Mouse (Mus musculus) heart, postnatal 0 days (tissue): ENCODE results near the gene Ccdc149.

Experiments used
- CTCF ChIP-seq: IDR thresholded peaks from 2 replicates; pipeline ENCODE4 v1.5.1; 2016; ENCODE audit warnings: antibody characterized with exemption, control low read depth, low read depth
- EP300 ChIP-seq: IDR thresholded peaks from 2 replicates; pipeline ENCODE4 v1.6.1; 2016; ENCODE audit warnings: antibody characterized with exemption, low read depth

DNA sequence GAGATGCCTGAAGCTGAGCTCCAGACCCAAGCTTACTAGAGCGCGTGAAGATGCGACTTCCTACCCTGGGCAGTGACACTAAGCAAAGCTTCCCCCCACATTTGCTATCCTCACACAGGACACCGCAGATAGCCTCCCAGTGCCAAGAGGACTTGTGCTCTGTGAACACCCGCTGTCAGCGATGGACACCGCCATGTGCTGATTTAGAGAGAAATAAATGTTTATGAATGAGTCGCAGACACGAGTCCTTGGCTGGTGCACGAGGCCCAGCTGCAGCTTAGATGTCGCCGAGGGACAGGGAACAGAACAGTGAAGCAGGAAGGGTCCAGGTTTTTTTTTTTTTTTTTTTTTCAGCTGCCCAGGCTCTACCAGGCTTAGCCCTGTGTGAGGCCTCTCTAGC lies 61.1 kb downstream of the Ccdc149 start:
- TF ChIP-seq CTCF (no peak), EP300 (no peak)
